In the genomic region with DNA sequence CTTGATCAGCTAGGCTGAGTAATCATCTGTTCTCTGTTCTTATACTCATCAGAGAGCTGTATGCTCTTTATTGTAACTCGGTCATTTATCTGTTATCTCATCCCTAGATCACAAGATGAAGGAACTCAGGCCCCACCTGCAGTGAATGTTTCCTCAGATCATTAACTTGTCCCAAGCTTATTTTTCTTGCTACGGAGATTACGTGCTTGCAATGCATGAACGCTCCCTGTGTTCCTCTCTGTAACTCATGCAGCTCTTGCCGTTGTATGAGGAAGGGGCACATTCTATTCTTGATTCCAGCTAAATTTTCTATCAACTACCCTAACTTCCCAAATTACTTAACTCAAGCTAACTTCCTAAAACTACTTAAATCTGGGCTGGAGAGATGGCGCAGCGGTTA, we compare ENCODE assay signal across 16 mouse cellular contexts. TPM values are rescaled to one million over a fixed set of nuclear protein-coding genes. Genes with fewer than 3 reads are reported as not detected.
DNase-seq lines count a peak whose midpoint lies in the region; ATAC-seq and TF ChIP-seq lines count a peak whose summit lies in the region.
"Not testable (repeated sequence)": the region's sequence is repeated elsewhere in the genome, so short reads cannot be mapped to it uniquely, and the experiment has no call there.
"Had no signal": no experiment of that assay in that cellular context is flagged by ENCODE, and none has a peak within 500 bp of the region (broad histone marks: within the 10 kb centered on the region; RNA-seq: fewer than 3 reads in every experiment).

No protein-coding gene starts in this region.

- H3K79me2 ChIP-seq in CH12.LX (replicated peaks; ENCODE audit: control insufficient read depth, extremely low read depth, insufficient read depth, poor library complexity, severe bottlenecking): not testable (repeated sequence)

- not testable (repeated sequence) for H3K4me3 ChIP-seq in CH12.LX (replicated peaks in 1 of 3; ENCODE audit: low read depth in 2 of 3, low read length in 2 of 3, poor library complexity in 1 of 3); kidney, embryonic 15.5 days (replicated peaks)

- 48% methylated on average over 7 of the region's 7 CpGs for WGBS in kidney, embryonic 15.5 days

- not testable (repeated sequence) for H3K4me2 ChIP-seq in CH12.LX (ENCODE audit: insufficient read depth, low read depth, poor library complexity, severe bottlenecking); kidney, embryonic 15.5 days

- TF ChIP-seq CTCF in CH12.LX (conservative IDR thresholded peaks at IDR 0.05 in 1 of 2, IDR thresholded peaks at IDR 0.05 in 1 of 2; ENCODE audit: low read depth in 2 of 2, low read length in 2 of 2): not testable (repeated sequence)

- peak; percentile 0 for DNase-seq in CH12.LX (ENCODE audit: extremely low read depth)
- peak; percentile 55 for DNase-seq in heart, adult 11 months
- peak; percentile 6 for DNase-seq in kidney, adult 9 months
- peak; percentile 4 for DNase-seq in kidney, postnatal 14 days

- dilution Hi-C loops in CH12.LX (cut with MboI; ENCODE audit: extremely low pct_ligation_motif_present, extremely low pct_unique_long_range_greater_than_20kb, low sequenced_read_pairs): not testable (repeated sequence)

- peak; percentile 69 for ATAC-seq in kidney, embryonic 15.5 days (replicated peaks; ENCODE audit: low FRiP score)

- not testable (repeated sequence) for TF ChIP-seq RAD21 in CH12.LX (IDR thresholded peaks at IDR 0.05; ENCODE audit: low read depth, low read length)

- H3K9ac ChIP-seq in CH12.LX (ENCODE audit: insufficient read depth, low read depth); kidney, embryonic 15.5 days: not testable (repeated sequence)

- not testable (repeated sequence) for TF ChIP-seq POLR2A in CH12.LX (IDR thresholded peaks at IDR 0.05; ENCODE audit: low read depth, low read length)

- H3K36me3 ChIP-seq in CH12.LX (replicated peaks in 1 of 2; ENCODE audit: control insufficient read depth in 1 of 2, insufficient read depth in 1 of 2, low read length in 1 of 2); kidney, embryonic 15.5 days: not testable (repeated sequence)

- not testable (repeated sequence) for H3K4me1 ChIP-seq in CH12.LX (ENCODE audit: control insufficient read depth in 1 of 2, insufficient read depth in 2 of 2); kidney, embryonic 15.5 days

- not testable (repeated sequence) for H3K27me3 ChIP-seq in CH12.LX (replicated peaks); kidney, embryonic 15.5 days

- not testable (repeated sequence) for H3K9me3 ChIP-seq in CH12.LX (replicated peaks; ENCODE audit: low read length); kidney, embryonic 15.5 days (replicated peaks)

- not testable (repeated sequence) for TF ChIP-seq EP300 in CH12.LX (IDR thresholded peaks at IDR 0.05; ENCODE audit: low read length)

- in situ Hi-C loops in CH12.LX (cut with MboI; ENCODE audit: low pct_ligation_motif_present, low pct_unique_long_range_greater_than_20kb, low sequenced_read_pairs): not testable (repeated sequence)

- not testable (repeated sequence) for H3K27ac ChIP-seq in CH12.LX (ENCODE audit: insufficient read depth, low read depth); kidney, embryonic 15.5 days

RNA-seq across cellular contexts. Expression of gene Unc93a, which starts 14.5 kb away (rescaled TPM):
- total RNA-seq in CH12.LX (2012; rRNA removed) (0.55 and 0.71 TPM in 2 replicates), CH12.LX (2014; rRNA removed) (2.2 and 2.7 TPM in 2 replicates)
- polyA plus RNA-seq in CH12.LX (2012; ENCODE audit: insufficient read length, low read depth): 2.0 and 2.4 TPM in 2 replicates
- polyA plus RNA-seq in kidney, embryonic 15.5 days (2015; fragmentation: Nextera tagmentation; extraction: Ambion mirVana): not detected in 2 replicates
- total RNA-seq: MEL had no signal
- polyA plus RNA-seq: activated CD4-positive, CD25-positive, alpha-beta regulatory T cell, adult 4 months; CD4-positive, CD25-positive, alpha-beta regulatory T cell, adult 4 months; cerebellum, adult 2 months; cortical plate, adult 2 months; embryonic facial prominence, embryonic 10.5 days; embryonic facial prominence, embryonic 12.5 days; embryonic facial prominence, embryonic 14.5 days; forebrain, embryonic 11.5 days; forebrain, embryonic 13.5 days; forebrain, embryonic 15.5 days had no signal

Comparison
In these comparisons a context has a peak if more than half of its experiments do, and no peak if none do; other contexts are left out.
1. DNase-seq: peak in every context shown above with its lines; median percentile 55 in heart, adult 11 months; 6 in kidney, adult 9 months; 4 in kidney, postnatal 14 days; 0 in CH12.LX.